Mouse (Mus musculus) megakaryocyte, adult 5-6 weeks (primary cell): ENCODE measurements around the gene Grid1. TPM values are rescaled to one million over a fixed set of nuclear protein-coding genes. Genes with fewer than 3 reads are reported as not detected.

Source experiments
- ATAC-seq: 2 replicates; pipeline ENCODE4 v1.8.0; 2016; ENCODE audit warnings: mild to moderate bottlenecking, inconsistent platforms; ENCODE audit not compliant: poor library complexity, severe bottlenecking
- total RNA-seq, 2 experiments: library from RNA; stranded (forward) in 1 of 2; stranded (reverse) in 1 of 2; fragments of 153-499, 151-499 nt in 1 of 2; fragments of 221-1000, 200-1000 nt in 1 of 2; gene quantifications; 2 replicates each; pipeline versions ENCODE4 v1.2.3 to v1.2.4; 2015 to 2017

Grid1 gene
- total RNA-seq, 2 experiments from 2014 or later: not detected

- no peak for ATAC-seq
Observed at GRCm38 (mm10) chr14:34829831-34830230, 9.9 kb downstream of the Grid1 start.

GRCm38 (mm10) chr14:34837145-34837544 is 17.2 kb downstream of the Grid1 start:
- no peak for ATAC-seq

- no peak for ATAC-seq
Observed at GRCm38 (mm10) chr14:34838999-34839398, 19.1 kb downstream of the Grid1 start.

- no peak for ATAC-seq
Observed at GRCm38 (mm10) chr14:34839898-34840297, 20.0 kb downstream of the Grid1 start.

GRCm38 (mm10) chr14:34843579-34843978 is 23.7 kb downstream of the Grid1 start:
- no peak for ATAC-seq

GRCm38 (mm10) chr14:34844166-34844565 is 24.3 kb downstream of the Grid1 start:
- ATAC-seq: no peak

- no peak for ATAC-seq
Observed at GRCm38 (mm10) chr14:34846799-34847198, 26.9 kb downstream of the Grid1 start.

GRCm38 (mm10) chr14:34847625-34848024 is 27.7 kb downstream of the Grid1 start:
- ATAC-seq: no peak

- no peak for ATAC-seq
Observed at GRCm38 (mm10) chr14:34860891-34861780, 41.2 kb downstream of the Grid1 start.

GRCm38 (mm10) chr14:34867266-34867665 is 47.4 kb downstream of the Grid1 start:
- no peak for ATAC-seq

- ATAC-seq: no peak
Observed at GRCm38 (mm10) chr14:34868513-34869260, 48.8 kb downstream of the Grid1 start.

- no peak for ATAC-seq
Observed at GRCm38 (mm10) chr14:34879996-34880395, 60.1 kb downstream of the Grid1 start.

GRCm38 (mm10) chr14:34880431-34881421 is 60.8 kb downstream of the Grid1 start:
- ATAC-seq: no peak

- no peak for ATAC-seq
Observed at GRCm38 (mm10) chr14:34884194-34884593, 64.3 kb downstream of the Grid1 start.

- no peak for ATAC-seq
Observed at GRCm38 (mm10) chr14:34884611-34885010, 64.7 kb downstream of the Grid1 start.

- ATAC-seq: no peak
Observed at GRCm38 (mm10) chr14:34891769-34892532, 72.0 kb downstream of the Grid1 start.

GRCm38 (mm10) chr14:34896253-34896982 is 76.5 kb downstream of the Grid1 start:
- ATAC-seq: no peak

GRCm38 (mm10) chr14:34903854-34904253 is 83.9 kb downstream of the Grid1 start:
- ATAC-seq: no peak

GRCm38 (mm10) chr14:34905697-34906096 is 85.8 kb downstream of the Grid1 start:
- ATAC-seq: no peak
